Mouse (Mus musculus) heart, adult 11 months (tissue): ENCODE data around the gene Tbc1d1.

ENCODE experiments used
- DNase-seq: peaks from one replicate; pipeline ENCODE4 v3.0.0; 2022

Tbc1d1 gene

DNA sequence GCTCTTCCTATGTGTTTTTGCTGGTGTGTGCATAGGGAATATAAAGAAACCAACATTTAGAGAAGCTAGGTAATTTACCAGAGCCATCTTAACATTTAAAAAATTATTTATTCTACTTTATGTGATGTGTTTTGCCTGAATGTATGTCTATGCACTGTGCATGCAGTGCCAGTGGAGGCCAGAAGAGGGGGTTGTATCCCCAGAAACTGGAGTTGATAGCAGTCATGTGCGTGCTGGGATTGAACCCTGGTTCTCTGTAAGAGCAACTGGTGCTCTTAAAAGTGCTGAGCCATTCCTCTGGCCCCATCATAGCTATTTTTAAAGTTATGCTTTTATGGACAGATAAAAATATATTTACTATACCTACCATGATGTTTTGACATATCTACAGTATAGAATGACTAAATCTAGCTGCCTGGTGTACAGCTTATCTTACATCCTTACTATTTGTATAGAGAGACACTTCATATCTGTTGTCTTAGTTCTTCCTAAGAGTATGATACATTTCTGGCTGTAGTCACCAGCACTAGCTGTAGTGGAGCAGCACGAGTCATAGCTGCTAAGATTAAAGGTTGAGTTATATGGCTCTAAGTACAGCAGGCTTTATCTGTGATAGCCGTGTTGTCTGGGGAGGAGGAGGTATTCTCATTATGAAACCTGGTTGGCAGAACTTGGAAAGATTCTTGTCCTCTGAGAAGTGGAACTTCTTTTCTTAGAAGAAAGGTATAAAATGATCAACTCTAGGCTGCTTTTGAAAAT lies 83.0 kb downstream of the Tbc1d1 start:
- DNase-seq, result peak; percentile 51

DNA sequence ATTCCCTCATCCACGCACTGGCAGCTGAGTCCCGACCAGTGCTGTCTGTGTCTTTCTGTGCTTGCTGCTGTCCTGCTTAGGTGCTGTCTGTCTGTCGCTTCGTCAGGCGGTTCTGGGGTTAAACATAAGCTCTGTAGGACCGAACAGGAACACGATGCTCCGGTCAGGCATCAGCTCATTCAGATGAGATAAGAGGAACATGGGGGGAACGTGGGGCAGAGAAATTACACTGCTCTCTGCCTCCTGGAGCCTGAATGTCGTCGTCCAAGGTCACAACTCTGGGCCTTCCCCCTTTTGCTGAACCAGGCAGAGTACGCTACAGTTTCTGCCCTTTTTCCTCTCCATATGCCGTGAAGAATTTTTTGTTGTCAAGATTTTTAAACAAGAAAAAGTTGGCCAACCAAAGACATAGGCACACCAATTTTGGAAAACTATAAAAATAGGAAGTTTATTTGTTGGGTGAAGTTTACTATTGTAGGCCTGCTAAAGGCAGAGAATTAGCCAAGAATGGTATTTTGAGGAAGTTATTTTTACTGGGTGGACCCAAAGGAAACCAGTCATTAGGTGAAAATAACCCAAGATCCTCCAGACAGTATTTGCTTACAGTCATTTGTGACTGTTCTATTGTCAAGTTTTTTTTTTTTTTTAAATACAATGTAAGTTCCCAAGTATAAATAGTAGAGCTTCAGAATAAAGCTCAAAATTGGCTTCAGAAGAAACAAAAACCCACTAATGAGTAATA lies 85.0 kb downstream of the Tbc1d1 start:
- DNase-seq, result peak; percentile 91

DNA sequence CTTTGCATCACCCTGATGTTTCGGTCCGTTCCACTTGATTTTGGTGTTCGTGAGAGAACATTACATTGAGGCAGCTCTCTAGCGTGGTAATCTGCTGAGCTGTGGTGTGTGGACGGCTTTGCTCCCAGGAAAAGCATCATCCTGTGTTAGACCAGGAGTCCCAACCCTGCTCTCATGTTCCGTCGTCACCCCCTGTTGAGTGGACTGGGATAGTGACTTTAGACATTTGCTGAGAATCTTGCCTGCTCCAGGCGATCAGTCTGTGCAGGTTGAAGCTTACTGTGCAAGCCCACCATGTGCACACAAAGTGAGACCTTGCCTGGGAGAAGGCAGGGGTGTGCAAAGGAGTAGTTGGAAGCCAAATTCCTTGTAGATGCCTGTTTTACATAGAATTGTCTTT lies 85.8 kb downstream of the Tbc1d1 start:
- DNase-seq, result peak; percentile 85

DNA sequence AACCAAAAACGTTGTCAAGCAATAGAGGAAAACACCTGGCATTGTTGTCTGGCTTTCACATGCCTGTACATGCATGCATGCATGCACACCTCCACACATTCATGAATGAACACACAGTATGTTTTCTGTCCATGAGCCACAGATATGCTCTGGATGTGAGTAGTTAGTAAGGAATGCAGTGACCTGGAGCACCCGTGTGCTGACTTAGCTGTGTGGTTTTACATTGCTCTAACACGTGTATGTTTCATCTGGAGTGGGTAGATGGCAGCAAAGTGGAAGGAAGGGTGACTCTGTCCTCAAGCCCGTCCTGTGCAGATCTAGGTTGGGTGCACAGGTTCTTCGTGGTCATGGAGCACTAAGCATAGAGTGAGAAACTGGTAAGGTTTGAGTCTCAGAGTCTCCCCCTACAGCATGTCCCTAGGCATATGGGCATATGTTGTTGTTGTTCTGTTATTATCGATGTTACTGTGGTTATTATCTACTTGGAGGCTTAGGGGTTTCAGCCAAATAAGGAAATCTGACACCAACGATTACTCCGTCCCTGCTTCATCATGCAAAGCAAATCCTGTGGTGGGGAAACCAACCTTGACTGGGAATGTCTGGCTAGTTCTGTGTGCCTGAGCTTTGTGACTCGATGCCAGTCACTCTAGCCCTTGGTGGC lies 86.8 kb downstream of the Tbc1d1 start:
- DNase-seq, result peak; percentile 72

DNA sequence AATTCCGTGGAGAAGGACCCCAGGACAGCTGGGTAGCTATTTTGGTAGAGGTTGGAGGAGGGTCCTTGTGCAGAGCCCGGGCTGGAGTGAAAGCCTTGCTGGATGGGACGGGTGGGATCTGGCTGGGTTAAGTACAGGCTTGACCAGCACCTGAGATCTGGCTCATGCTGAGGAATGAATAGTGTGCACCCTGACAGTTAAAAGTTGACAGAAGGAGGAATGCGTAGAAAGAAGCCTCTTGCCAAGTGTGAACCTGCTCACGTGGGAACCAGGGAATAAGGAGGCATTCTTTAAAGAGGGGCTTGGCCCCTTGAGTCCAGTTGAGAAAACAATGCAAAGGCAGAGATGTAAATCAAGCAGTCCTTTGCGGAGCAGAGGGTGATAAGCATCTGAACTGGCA lies 87.6 kb downstream of the Tbc1d1 start:
- DNase-seq, result peak; percentile 87

DNA sequence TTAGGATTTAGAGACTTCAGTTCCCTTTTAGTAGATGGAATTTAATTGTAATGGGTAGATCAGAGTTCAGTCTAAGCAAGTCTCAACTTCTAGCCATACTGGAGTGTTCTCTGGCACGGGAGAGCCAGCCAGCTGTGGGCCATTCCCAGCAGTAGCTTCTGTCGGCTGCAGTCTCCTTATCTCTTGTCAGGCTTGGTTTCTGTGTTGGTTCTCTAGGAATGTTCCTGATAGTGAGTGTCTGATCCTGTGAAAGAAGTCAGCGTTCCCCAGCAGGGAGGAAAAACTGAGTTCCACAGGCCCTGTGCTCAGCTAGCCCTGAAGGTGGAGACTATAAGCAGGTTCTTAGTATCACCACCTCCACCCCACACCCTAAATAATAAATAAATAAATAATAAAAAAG lies 88.2 kb downstream of the Tbc1d1 start:
- peak; percentile 89 for DNase-seq

DNA sequence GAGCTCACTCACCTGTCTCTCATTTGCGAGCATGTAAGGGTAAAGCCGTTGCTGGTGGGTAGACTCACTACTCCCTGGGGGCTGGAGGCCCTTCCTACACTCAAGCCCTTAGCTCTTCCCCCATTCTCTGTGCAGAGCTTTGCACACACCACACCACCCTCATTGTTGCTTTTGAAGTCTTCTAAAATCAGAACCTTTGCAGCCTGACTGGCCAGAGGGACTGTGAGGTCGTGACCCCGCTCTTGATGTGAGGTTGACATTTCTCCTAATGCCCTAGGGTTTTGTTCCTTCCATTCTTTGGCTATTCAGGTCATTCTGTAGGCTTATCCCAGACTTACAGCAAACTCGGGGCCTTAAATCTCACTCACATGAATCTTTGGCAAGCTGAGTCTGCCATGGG lies 88.6 kb downstream of the Tbc1d1 start:
- peak; percentile 81 for DNase-seq

DNA sequence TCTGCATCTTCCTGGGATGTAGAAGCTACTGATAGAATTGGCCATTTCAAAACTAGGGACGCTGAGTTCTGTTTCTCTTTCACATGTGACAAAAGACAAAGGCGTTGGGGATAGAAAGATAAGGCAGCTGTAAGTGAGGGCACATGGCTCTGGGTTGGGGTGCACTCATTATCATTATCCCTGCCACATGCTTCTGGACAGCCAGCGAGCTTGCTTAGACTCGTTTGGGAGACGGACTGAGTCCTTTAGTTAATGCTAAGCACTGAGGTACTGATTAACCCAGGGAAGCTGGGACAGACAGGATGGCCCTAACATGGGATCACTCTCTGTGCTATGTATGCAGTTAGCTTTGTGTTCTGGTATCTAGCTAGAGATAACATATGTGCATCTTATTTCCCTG lies 95.3 kb downstream of the Tbc1d1 start:
- DNase-seq, result no peak

DNA sequence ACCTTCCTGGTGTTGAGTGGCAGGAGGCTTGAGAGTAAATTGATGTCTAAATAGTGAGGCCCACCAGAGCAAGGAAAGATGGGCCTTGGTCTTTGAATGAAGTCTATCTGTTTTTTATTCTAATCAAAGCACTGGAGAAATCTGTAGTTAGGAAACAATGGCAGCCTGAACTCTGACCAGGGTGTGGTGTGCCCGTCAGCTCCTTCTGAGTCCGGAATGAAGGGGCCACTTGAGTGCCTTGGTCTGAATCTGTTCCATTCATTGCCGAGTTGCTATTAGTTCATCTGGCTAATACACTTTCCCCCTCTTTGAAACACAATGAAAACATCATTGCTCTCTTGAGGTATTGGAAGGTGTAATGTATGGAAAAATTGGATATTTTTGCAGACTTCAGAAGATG lies 98.2 kb downstream of the Tbc1d1 start:
- DNase-seq, result no peak

DNA sequence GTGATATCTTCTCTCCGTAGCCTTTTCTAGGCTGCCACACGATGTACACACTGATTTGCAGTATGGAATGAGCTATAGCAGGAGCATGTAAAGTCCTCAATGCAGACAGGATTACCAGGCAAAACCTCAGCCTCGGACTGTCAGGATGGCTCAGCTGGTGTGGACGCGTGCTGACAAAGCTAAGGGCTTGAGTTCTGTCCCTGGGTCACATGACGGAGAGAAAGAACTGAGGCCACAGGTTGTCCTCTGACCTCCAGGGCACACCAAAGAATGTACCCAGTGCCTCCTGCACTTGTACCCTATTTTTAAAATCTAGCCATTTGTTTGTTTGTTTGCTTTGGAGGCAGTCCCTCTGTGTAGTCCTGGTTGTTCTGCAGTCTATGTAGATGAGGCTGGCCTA lies 98.9 kb downstream of the Tbc1d1 start:
- DNase-seq, result no peak

DNA sequence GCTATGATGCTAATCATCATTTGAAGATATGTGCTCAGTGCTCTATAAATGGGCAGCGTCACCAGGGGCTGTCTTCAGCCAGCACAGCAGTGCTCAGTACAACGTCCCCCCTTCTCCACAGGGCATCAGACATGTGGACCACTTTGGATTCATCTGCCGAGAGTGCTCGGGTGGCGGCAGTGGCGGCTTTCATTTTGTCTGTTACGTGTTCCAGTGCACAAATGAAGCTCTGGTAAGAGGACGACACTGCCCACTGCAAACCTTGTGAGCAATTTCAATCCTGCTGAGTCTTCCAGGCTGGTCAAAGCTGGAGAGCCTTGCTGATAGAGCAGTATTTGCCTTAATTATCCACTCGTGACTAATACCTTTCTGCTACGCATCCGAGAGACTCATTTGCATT lies 107.2 kb downstream of the Tbc1d1 start:
- DNase-seq, result peak; percentile 89

DNA sequence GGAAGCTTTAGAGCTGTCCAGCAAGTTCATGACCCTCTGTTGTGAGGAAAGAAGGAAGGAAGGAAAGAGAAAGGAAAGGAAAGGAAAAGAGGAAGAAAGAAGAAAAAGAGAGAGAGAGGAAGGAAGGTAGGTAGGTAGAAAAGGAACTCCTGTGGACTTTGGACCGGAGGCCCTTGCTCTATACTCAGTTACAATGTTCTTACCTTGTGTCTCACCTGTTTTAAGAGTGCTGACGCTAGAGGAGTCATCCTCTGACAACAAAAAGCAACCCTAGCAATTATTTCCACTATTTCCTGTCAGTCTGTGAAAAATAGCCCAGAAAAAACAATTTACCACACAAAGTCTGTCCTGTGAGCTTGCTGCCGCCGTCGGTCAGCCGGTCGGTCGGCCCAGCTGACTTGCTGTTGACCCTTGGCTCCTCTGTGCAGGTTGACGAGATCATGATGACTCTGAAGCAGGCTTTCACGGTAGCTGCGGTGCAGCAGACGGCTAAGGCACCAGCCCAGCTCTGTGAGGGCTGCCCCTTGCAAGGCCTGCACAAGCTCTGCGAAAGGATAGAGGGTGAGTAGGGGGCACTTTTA lies 107.9 kb downstream of the Tbc1d1 start:
- DNase-seq, result no peak

DNA sequence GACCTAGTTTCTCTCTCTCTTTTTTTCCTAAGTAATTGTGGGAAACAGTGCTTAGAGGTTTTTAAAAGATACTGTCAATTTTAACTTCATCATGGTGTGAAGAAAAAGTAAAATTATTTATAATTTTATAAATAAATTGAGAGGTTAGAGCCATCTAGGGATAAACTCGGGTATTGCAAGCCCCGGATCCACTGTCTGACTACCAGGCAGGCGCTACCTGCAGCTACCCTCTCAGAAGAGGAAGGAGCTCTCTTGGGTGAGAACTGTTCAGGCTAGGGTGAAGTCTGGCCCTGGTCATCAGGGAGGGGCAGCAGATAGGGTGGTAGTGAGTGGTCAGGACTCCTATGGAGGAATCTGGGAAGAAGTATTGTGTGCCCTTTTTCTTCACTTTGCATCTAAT lies 109.0 kb downstream of the Tbc1d1 start:
- peak; percentile 83 for DNase-seq

DNA sequence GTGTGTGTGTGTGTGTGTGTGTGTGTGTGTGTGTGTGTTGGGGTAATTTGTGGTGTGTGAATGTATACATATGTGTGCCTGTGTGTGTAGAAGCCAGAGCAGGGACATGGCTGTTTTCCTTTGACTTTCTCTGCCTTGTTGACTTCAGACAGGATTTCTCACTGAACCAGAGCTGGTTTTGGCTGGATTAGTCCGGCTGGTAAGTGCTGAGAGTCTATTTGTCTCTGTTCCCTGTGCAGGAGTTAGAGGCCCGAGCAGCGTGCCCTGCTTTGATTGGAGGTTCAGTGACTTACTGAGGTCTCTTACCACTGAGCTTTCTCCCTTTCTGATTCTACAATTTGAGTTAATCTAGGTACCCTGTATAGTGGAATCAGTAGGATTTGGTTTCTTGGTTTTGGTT lies 109.8 kb downstream of the Tbc1d1 start:
- no peak for DNase-seq

DNA sequence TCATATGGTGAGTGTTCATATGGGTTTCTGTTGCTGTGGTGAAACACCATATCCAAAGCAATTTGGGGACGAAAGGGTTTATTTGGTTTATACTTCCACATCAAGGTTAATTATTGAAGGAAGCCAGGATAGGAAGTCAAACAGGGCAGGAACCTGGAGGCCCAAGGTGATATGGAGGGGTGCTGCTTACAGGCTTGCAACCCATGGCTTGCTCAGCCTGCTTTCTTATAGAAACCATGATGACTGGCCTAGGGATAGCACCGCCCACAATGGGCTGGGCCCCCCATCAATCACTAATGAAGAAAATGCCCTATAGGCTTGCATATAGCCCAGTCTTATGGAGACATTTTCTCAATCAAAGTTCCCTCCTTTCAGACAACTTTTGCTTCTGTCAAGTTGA lies 110.4 kb downstream of the Tbc1d1 start:
- no peak for DNase-seq

DNA sequence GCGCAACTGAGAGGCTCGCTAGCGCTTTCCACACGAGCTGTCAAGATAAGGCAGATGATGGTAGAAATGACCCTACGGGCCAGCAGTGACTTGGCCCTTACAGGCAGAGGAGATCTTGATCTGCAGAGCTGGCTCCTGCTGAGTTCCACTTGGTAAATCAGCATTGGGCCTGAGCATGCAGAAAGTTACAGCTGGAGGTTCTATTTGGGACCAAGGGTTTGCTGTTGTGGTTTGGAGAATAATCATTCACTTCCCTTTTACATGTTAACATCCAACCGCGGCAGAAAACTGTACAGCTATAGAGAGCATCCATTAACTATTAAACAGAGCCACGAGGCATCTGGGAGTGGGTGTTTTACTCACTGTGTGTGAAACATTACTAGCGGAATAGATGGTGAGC lies 111.2 kb downstream of the Tbc1d1 start:
- no peak for DNase-seq

DNA sequence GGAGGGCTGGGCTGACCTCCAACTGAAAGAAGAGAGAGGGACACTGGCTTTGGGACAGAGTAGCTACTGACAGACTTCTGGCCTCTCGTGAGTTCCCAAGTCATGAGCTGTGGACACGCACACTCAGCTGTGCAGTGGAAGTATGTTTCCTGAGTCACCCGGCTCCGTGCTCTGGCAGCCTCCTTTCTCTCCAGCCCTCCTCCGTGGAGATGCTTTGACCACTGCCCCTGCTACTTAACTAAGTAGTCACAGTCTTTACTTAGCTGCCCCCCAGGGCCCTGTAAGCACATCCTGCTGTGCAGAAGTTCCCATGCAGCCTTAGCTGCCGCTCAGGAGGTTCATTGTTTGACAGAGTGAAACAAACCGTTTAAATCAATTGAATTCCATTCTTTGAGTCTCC lies 113.6 kb downstream of the Tbc1d1 start:
- DNase-seq, result no peak

DNA sequence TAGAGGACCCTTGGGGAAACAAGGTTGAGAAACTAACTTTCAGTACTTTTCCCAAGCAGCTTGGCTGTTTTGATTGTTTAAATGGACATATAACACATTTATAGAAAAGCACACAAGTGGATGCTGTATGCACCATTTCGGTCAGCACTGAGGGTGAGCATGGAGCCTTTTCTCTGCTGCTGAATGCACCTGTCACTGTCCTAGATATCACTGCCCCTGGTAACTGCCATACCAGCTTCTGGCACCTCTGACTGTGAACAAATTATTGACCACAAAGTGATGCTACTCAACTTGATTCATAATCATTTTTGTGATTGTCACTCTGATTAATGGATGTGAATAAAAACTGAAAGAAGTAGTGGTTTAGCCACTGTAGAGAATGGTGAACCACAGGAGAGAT lies 117.4 kb downstream of the Tbc1d1 start:
- DNase-seq, result no peak

DNA sequence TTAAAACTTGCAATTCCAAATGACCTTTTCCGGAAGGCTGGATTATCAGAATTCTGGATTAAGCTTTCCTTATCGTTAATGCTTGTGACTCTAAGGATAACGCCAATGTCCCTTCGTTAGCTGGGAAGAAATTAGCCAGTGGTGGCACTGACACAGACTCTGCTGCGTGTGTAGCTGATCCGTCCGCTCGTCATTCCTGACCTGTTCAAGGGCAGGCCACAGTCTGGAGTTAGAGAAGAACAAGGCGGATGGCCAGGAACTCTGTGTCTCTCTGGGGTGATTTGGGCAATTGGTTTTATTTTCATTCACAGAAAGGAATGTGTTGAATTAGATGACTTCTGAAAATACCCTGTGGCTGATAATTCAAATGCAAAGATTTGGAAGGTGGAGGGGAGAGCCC lies 118.2 kb downstream of the Tbc1d1 start:
- DNase-seq, result no peak

DNA sequence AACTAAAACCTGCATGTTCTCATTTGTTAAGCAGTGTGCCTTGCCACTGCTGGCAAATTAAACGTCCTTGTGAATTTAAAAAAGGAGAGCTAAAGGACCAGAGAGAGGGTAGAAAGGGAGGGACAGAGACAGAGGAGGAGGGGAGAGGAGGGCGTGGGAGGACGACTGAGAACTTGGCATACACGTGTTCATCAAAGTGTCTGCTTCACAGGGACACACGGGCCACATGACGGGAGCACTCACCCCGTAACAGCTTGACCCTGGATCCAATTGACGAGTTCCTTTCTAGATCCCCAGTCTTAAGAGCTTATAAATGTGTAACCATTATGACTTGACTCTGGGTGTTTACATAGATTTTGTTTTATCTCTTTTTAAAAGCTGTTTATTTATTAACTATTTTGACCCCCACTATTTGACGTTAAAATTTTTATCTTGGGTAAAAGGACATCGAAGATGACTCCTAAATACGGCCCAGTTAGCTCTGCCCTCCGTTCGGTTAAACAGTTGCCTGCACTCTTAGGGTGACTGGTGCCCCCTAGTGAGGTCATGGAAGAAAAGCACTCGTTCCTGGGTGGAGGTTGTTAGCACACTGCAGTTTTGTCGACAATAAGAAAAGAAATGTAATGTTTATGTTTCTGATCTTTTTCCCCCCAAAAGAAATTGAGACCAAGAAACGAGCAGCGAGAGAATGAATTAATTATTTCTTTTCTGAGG lies 118.8 kb downstream of the Tbc1d1 start:
- DNase-seq, result no peak

DNA sequence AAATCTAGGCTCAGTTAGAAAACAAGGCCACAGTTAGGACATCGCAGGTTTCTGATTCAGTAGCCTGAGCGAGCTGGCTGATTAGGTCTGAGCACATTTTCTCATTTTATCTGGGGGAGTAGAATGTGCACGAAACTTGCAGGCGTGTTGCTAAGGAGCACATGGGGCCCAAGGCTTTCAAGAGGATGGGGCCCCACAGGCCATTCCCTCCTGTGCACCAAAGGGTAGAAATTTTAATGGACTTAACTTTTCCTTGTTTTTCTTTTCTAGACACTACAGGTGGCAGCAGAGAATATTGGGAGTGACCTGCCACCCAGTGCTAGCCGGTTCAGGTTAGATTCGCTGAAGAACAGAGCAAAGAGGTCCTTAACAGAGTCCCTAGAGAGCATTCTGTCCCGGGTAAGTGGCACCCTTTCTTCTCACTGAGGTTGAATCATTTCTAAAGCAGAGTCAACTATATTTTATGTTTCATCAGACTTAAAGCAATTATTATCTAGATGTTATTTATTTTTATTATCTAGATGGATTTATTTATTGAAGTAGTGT lies 121.6 kb downstream of the Tbc1d1 start:
- DNase-seq, result no peak

DNA sequence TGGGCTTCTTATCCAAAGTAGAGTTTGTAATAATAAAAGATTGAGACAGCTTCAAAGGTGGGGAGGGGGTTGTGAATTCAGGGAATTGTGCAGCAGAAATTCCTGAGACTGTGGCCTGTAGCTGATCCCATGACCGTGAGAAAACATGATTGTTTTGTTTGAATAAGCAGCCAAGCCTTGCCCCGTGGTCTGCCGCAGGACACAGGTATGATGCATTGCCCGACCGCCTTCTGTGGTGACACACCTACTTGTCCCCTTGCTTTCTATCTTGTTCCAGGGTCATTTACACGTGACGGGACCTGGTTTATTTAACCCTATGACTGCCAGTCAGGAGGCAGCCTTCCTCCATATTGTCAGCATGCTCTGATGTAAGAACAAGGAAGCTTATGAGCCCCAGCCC lies 123.6 kb downstream of the Tbc1d1 start:
- DNase-seq, result no peak

DNA sequence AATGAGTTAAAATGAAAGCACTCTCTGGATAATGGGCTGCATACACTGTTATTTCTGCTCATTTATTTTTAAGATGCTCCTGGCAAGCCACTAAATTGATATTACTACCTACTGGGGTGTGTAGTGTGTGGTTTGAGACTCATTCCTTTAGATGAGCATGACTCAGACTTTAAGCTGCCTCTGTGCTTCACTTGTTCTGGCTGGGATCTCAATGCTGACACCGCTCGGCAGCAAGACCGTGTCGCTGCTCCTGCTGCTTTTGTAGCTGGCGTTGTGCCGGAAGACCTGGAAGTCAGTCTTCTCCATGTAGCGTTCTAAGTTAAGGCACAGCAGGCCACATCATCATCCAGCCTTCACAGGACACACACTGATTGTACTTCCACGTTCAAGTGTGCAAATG lies 124.1 kb downstream of the Tbc1d1 start:
- DNase-seq, result no peak
